Mouse (Mus musculus) R1 (cell line): ENCODE measurements around the gene Ccdc84.
"Not testable (repeated sequence)": the region's sequence is repeated elsewhere in the genome, so short reads cannot be mapped to it uniquely, and the experiment has no call there.

ENCODE experiments used
- DNase-seq: peaks from one replicate; pipeline ENCODE4 v3.0.0-alpha.2; 2018; ENCODE audit warnings: low read depth, low spot score

Ccdc84 gene

DNA sequence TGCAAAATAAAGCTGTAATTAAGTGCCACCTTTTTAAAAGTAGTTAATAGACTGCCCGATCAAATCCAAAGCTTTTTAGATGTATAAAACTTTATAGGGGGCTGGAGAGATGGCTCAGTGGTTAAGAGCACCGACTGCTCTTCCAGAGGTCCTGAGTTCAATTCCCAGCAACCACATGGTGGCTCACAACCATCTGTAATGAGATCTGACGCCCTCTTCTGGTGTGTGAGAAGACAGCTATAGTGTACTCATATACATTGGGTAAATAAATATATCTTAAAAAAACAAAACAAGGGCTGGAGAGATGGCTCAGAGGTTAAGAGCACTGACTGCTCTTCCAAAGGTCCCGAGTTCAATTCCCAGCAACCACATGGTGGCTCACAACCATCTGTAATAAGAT is 56.4 kb downstream of the Ccdc84 start:
- DNase-seq: not testable (repeated sequence)

DNA sequence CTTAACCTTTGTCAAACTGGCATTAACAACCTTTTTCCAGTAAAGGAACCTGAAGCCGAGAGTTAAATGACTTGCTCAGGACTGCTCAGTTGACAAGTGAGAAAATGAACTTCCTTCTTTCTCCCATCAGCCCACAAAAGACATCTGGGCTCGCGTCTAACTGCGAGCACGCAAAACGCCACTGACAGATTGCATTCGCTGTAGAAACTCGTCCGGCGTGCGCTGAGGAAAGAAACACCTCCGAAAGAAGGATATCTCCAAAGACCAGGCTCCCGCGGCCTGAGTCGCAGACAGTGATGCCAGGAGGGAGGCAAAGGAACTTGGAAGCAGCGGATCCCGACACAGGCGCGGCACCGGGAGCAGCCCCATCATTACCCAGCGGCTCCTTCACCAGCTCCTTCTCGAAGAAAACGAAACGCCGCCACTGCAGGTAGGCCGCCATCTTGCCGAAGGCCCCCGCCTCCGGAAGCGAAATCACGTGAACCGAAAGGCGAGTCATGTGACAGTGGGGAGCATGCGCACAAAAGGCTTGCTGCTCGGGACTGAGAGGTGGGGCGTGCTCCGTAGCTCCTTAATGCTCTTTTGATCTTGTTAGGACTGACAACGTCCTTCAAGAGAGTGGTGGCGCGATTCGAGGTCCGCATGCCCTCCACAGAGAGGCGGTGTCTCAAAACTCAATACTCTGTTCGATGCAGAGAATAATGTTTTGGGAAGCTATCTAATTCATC is 57.0 kb downstream of the Ccdc84 start, which contains the start of gene Vps11:
Gene Vps11, minus strand, starts transcription at position 481 of the 728 bp plus-strand sequence.
- peak; percentile 98 for DNase-seq
